Mouse (Mus musculus) hindlimb bud, embryonic 11.5 days (tissue): ENCODE results near the gene Olfr1195.
"Not testable (repeated sequence)": the region's sequence is repeated elsewhere in the genome, so short reads cannot be mapped to it uniquely, and the experiment has no call there.

ENCODE experiments used
- DNase-seq: peaks from one replicate; pipeline ENCODE4 v3.0.0-alpha.2; 2012; ENCODE audit warnings: low read depth, low spot score; ENCODE audit errors: extremely low spot score

Olfr1195 gene

DNA sequence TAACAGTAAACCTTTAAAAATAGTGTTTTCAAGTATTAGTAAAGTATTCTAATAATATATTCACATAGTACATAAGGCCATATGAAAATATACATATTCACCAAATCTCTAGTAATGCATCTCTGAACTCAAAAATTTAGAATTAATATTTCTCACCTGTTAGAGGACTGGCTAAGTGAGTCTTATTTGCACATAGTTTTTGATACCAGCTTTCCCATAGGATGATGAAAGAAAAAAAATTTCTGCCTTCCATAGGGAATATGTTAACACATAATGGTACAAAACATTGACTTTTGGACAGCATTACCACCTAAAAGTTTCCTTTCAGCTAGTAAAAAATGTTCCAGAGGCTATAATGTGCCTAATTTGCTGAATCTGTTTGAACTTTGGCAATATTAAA is at the start of gene Olfr1195:
Olfr1195 (minus strand) TSS at position 101 of the 400 bp plus-strand sequence.
- no peak for DNase-seq

DNA sequence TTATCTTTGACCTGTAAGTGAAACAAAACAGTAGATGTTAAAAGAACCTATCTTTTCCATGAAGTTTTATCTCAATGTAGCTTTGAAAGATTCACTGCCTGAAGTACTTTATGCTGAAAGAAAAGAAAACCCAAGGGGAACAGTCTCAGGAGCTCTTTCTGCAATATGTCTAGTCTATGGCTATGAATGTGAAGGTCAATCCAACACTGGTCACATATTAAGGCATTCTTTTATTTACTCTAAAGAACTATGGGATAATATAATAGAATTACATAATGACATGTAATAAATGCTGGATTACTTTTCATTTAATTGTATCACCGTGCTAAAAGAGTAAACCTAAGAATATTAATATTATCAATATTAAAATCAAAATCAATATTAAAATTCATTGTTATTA is 43.3 kb upstream of the Olfr1195 start, which contains the start of gene Olfr1197:
Olfr1197 (minus strand) TSS at position 101 of the 400 bp plus-strand sequence.
- DNase-seq = no peak

DNA sequence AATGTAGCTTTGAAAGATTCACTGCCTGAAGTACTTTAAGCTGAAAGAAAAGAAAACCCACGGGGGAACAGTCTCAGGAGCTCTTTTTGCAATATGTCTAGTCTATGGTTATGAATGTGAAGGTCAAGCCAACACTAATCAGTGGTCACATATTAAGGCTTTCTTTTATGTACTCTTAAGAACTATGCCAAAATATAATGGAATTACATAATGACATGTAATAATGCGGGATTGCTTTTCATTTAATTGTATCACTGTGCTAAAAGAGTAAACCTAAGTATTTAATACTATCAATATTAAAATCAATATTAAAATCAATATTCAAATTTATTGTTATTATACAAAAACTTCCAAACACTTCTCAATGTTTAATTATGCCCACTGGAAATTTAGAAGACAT is 15.5 kb upstream of the Olfr1195 start, which contains the start of gene Olfr1196:
Olfr1196 (minus strand) TSS at position 101 of the 400 bp plus-strand sequence.
- DNase-seq = no peak

DNA sequence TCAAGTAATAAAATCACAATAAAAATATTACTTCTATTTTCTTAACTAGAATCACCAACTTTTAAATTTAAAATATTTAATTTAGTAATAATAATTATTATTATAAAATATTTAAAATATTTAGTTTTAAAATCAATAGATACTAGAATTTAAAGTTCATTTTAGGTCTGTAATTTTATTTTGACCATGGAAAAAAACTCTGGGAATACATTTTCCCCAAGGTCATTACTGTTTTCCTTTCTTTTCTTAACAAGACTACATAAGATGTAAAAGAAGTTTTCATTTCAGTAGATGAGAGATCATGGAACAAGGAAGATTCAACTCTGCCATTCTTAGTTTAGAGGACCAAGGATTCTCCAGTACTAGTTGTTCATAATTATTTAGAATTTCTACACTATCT is 13.7 kb downstream of the Olfr1195 start, which contains the start of gene Olfr1193:
Olfr1193 (plus strand) TSS at position 301 of the 400 bp plus-strand sequence.
- not testable (repeated sequence) for DNase-seq

DNA sequence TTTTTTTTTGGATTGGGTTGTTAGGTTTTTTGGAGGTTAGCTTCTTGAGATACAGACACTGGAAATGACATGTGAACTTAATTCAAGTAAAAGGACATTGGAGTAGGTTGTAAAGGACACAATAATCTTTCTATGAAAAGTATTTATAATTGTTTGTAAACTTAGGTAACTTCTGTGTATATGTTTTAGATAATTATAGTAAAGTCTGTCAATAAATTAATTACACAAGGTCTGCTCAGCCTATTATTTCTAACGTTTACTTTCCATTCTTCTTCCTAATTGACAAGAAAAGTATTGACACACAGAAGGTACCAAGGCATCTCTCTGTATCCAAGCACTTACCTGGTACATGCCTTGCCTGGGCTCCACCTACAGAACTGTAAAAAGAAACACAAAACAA is 40.8 kb downstream of the Olfr1195 start, which contains the start of gene Olfr1192-ps1:
Olfr1192-ps1 (plus strand) TSS at position 301 of the 400 bp plus-strand sequence.
- no peak for DNase-seq

DNA sequence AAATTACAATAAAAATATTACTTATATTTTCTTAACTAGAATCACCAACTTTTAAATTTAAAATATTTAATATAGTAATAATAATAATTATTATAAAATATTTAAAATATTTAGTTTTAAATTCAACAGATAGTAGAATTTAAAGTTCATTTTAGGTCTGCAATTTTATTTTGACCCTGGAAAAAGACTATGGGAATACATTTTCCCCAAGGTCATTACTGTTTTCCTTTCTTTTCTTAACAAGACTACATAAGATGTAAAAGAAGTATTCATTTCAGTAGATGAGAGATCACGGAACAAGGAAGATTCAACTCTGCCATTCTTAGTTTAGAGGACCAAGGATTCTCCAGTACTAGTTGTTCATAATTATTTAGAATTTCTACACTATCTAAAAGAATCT is 48.7 kb downstream of the Olfr1195 start, which contains the start of gene Olfr1191-ps1:
Olfr1191-ps1 (plus strand) TSS at position 301 of the 400 bp plus-strand sequence.
- not testable (repeated sequence) for DNase-seq
